ENCODE assay signal across 21 mouse cellular contexts in the genomic region with DNA sequence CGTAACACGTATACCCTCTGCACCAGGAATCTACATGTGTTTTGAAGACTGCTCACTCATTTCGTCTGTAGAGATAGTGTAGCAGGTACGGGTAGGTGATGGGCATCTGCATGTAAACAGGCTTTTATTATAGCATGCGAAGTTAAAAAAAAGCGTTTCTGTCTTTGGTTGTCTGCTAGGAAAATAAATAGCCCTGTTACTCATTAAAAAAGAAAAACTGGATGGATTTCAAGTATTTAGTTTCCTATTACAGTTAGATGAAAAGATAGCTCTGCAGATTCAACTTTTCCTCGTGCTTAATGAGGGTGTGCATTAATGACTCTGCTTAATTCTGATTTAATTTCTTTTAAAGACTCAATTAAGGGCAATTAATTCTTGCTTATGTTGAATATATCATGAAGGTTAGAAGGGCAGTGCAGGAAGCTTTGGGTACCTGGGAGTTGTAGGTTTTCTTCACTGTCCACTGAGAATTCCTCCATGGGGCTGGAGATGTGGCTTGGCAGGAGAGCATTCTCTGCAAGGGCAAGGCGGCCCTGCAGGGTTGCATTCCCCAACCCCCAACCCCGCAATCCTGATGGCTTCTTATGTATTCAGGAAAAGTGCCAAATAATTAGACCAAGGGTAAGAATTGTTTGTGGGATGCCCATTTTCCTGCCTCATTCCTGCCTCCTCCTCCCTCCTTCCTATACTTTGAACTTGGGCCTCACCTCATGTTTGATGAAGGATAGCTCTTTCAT. TPM values are rescaled to one million over a fixed set of nuclear protein-coding genes. Genes with fewer than 3 reads are reported as not detected.
DNase-seq lines count a peak whose midpoint lies in the region; ATAC-seq and TF ChIP-seq lines count a peak whose summit lies in the region.
"Had no signal": no experiment of that assay in that cellular context is flagged by ENCODE, and none has a peak within 500 bp of the region (broad histone marks: within the 10 kb centered on the region; RNA-seq: fewer than 3 reads in every experiment).

No protein-coding gene starts in this region.

- H3K36me3 ChIP-seq in forebrain, embryonic 11.5 days (ENCODE audit: control insufficient read depth, insufficient read depth, low read length): no peaks in the 10 kb centered on the region
- peaks cover 40% of the 10 kb centered on the region for H3K36me3 ChIP-seq in forebrain, embryonic 10.5 days (replicated peaks)
- no peaks in the 10 kb centered on the region for H3K36me3 ChIP-seq in forebrain, embryonic 16.5 days (ENCODE audit: control insufficient read depth, insufficient read depth)
- no peaks in the 10 kb centered on the region for H3K36me3 ChIP-seq in hindbrain, postnatal 0 days (ENCODE audit: insufficient read depth, low read length)
- H3K36me3 ChIP-seq: embryonic facial prominence, embryonic 12.5 days; neural tube, embryonic 13.5 days had no signal

- 0 out of 2 replicates have a peak, but pooled peaks have one; percentile 4 for ATAC-seq in forebrain, embryonic 11.5 days (replicated peaks; ENCODE audit: low FRiP score)
- ATAC-seq in forebrain, embryonic 16.5 days: peak; percentile 9; the same call in 1 of the 2 replicates
- ATAC-seq in hindbrain, postnatal 0 days: no peak
- ATAC-seq: hindbrain, embryonic 16.5 days; liver, embryonic 12.5 days had no signal

- H3K4me3 ChIP-seq in forebrain, embryonic 11.5 days (ENCODE audit: low read depth, low read length): no peak overlapping the region
- no peak overlapping the region for H3K4me3 ChIP-seq in forebrain, embryonic 10.5 days
- no peak overlapping the region for H3K4me3 ChIP-seq in forebrain, embryonic 16.5 days (replicated peaks; ENCODE audit: low read length)
- no peak overlapping the region for H3K4me3 ChIP-seq in hindbrain, postnatal 0 days (ENCODE audit: low read length)
- H3K4me3 ChIP-seq: embryonic facial prominence, embryonic 12.5 days; heart, embryonic 12.5 days; liver, embryonic 12.5 days; neural tube, embryonic 13.5 days had no signal

- no peaks in the 10 kb centered on the region for H3K9me3 ChIP-seq in forebrain, embryonic 11.5 days (ENCODE audit: control insufficient read depth, low read length)
- H3K9me3 ChIP-seq in forebrain, embryonic 10.5 days: peaks cover 7% of the 10 kb centered on the region; the same call in 1 of the 2 replicates
- H3K9me3 ChIP-seq in forebrain, embryonic 16.5 days (ENCODE audit: control insufficient read depth, low read length): 0 out of 2 replicates have a peak, but pooled peaks cover 3% of the 10 kb centered on the region
- peaks cover 3% of the 10 kb centered on the region; the same call in 1 of the 2 replicates for H3K9me3 ChIP-seq in hindbrain, postnatal 0 days (ENCODE audit: low read length)
- H3K9me3 ChIP-seq: embryonic facial prominence, embryonic 12.5 days; heart, embryonic 12.5 days; liver, embryonic 12.5 days had no signal

- no peak for TF ChIP-seq CTCF in hindbrain, postnatal 0 days (IDR thresholded peaks at IDR 0.05; ENCODE audit: low read depth)

- peak; percentile 59 for DNase-seq in forebrain, embryonic 11.5 days (ENCODE audit: low spot score)
- DNase-seq in forebrain, embryonic 10.5 days (ENCODE audit: extremely low spot score, low spot score): no peak
- DNase-seq in urinary bladder, postnatal 14 days (ENCODE audit: low spot score): peak; percentile 12
- DNase-seq in urinary bladder, adult 18-20 months (ENCODE audit: low spot score in 2 of 2): no peak
- DNase-seq in spleen, postnatal 14 days (ENCODE audit: low spot score in 2 of 2): no peak
- DNase-seq in hindbrain, postnatal 0 days (ENCODE audit: low spot score): no peak
- DNase-seq in right cerebral cortex, postnatal 25 days: no peak
- DNase-seq: B cell, adult 2 months; cerebellum, adult 11-12 months; cerebellum, postnatal 36 days; gastrocnemius, postnatal 25 days; heart, postnatal 36 days; lung, postnatal 14 days; right cerebral cortex, postnatal 4 days had no signal

- H3K27ac ChIP-seq in forebrain, embryonic 11.5 days (ENCODE audit: low read depth, low read length): no peak overlapping the region
- H3K27ac ChIP-seq in forebrain, embryonic 10.5 days: no peak overlapping the region
- no peak overlapping the region for H3K27ac ChIP-seq in forebrain, embryonic 16.5 days (ENCODE audit: low read length)
- H3K27ac ChIP-seq in hindbrain, postnatal 0 days: no peak overlapping the region
- H3K27ac ChIP-seq: embryonic facial prominence, embryonic 12.5 days; liver, embryonic 12.5 days had no signal

- peaks cover 11% of the 10 kb centered on the region for H3K4me1 ChIP-seq in forebrain, embryonic 11.5 days (replicated peaks; ENCODE audit: control insufficient read depth, insufficient read depth, low read length)
- H3K4me1 ChIP-seq in forebrain, embryonic 10.5 days: peaks cover 52% of the 10 kb centered on the region
- H3K4me1 ChIP-seq in forebrain, embryonic 16.5 days (replicated peaks; ENCODE audit: control insufficient read depth, insufficient read depth, low read length): peaks cover 11% of the 10 kb centered on the region
- H3K4me1 ChIP-seq in hindbrain, postnatal 0 days (ENCODE audit: insufficient read depth, low read length): no peaks in the 10 kb centered on the region
- H3K4me1 ChIP-seq: liver, embryonic 12.5 days had no signal

- 48% methylated on average over 9 of the region's 9 CpGs for WGBS in forebrain, embryonic 11.5 days
- WGBS in forebrain, embryonic 10.5 days: 68% methylated on average over 9 of the region's 9 CpGs
- WGBS in forebrain, embryonic 16.5 days: 18% methylated on average over 9 of the region's 9 CpGs
- 48% methylated on average over 9 of the region's 9 CpGs for WGBS in hindbrain, postnatal 0 days

- H3K4me2 ChIP-seq in forebrain, embryonic 11.5 days (ENCODE audit: low read depth, low read length, severe bottlenecking): no peak overlapping the region
- no peak overlapping the region for H3K4me2 ChIP-seq in forebrain, embryonic 16.5 days (ENCODE audit: low read length)
- no peak overlapping the region for H3K4me2 ChIP-seq in hindbrain, postnatal 0 days (ENCODE audit: low read depth, low read length)
- H3K4me2 ChIP-seq: embryonic facial prominence, embryonic 12.5 days; heart, embryonic 12.5 days; liver, embryonic 12.5 days; neural tube, embryonic 13.5 days had no signal

- H3K9ac ChIP-seq in forebrain, embryonic 11.5 days (ENCODE audit: low read length): no peak overlapping the region
- H3K9ac ChIP-seq in forebrain, embryonic 16.5 days (replicated peaks; ENCODE audit: low read depth, low read length): no peak overlapping the region
- no peak overlapping the region for H3K9ac ChIP-seq in hindbrain, postnatal 0 days (replicated peaks; ENCODE audit: low read length)
- H3K9ac ChIP-seq: embryonic facial prominence, embryonic 12.5 days; heart, embryonic 12.5 days; liver, embryonic 12.5 days; neural tube, embryonic 13.5 days had no signal

- no peaks in the 10 kb centered on the region for H3K27me3 ChIP-seq in forebrain, embryonic 11.5 days (ENCODE audit: control insufficient read depth, insufficient read depth, low read length)
- H3K27me3 ChIP-seq in forebrain, embryonic 10.5 days (ENCODE audit: poor library complexity, severe bottlenecking): no peaks in the 10 kb centered on the region
- no peaks in the 10 kb centered on the region for H3K27me3 ChIP-seq in forebrain, embryonic 16.5 days (replicated peaks; ENCODE audit: control insufficient read depth, insufficient read depth, low read length)
- no peaks in the 10 kb centered on the region for H3K27me3 ChIP-seq in hindbrain, postnatal 0 days (ENCODE audit: insufficient read depth, low read length)
- H3K27me3 ChIP-seq: embryonic facial prominence, embryonic 12.5 days; heart, embryonic 12.5 days; liver, embryonic 12.5 days; neural tube, embryonic 13.5 days had no signal

RNA-seq across cellular contexts. Expression of gene Pawr, which starts 29.7 kb away (rescaled TPM):
- 18.3 and 20.5 TPM in 2 replicates for polyA plus RNA-seq in forebrain, embryonic 11.5 days (2014; fragmentation: Nextera tagmentation; extraction: Ambion mirVana)
- 12.7 and 14.7 TPM in 2 replicates for polyA plus RNA-seq in forebrain, embryonic 10.5 days (2016; fragmentation: Nextera tagmentation; extraction: Ambion mirVana)
- 2.2 and 2.4 TPM in 2 replicates for polyA plus RNA-seq in forebrain, embryonic 16.5 days (2015; fragmentation: Nextera tagmentation; extraction: Ambion mirVana)
- total RNA-seq in hindbrain, postnatal 0 days (2014; rRNA removed): 4.7 and 5.6 TPM in 2 replicates
- polyA plus RNA-seq in hindbrain, postnatal 0 days (2015; fragmentation: Nextera tagmentation; extraction: Ambion mirVana): 3.0 and 3.5 TPM in 2 replicates
- total RNA-seq: megakaryocyte-erythroid progenitor cell, adult 5-6 weeks had no signal

Comparison
In these comparisons a context has a peak if more than half of its experiments do, and no peak if none do; other contexts are left out.
1. DNase-seq: peak in forebrain, embryonic 11.5 days (single experiment) and urinary bladder, postnatal 14 days (single experiment); none in forebrain, embryonic 10.5 days (single experiment), urinary bladder, adult 18-20 months (0 of 2), spleen, postnatal 14 days (0 of 2), hindbrain, postnatal 0 days (single experiment) and right cerebral cortex, postnatal 25 days (single experiment).